In the genomic region with DNA sequence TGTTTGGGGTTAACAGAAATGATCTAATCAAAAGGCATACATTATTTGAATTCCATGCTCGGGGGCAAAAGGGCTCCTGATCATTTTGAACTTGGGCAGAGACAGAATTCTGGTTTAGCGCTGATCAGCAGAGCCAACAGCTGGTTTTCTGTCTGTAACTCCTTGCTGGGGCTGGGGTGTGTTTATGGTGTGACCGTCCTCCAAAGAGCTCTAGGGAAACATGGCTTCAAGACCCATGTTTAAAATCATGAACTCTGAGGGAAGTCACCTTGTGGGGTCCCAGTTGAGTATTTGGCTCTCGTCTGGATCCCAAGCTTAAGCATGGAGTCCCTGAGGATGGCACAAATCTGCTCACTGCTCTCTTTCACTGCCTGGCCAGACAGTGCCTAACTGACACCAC, we compare ENCODE assay signal across 9 mouse cellular contexts.
A peak's percentile ranks its signal among the peaks of the same experiment; 100 is the strongest.
DNase-seq lines count a peak whose midpoint lies in the region; ATAC-seq and TF ChIP-seq lines count a peak whose summit lies in the region.
"Had no signal": no experiment of that assay in that cellular context is flagged by ENCODE, and none has a peak within 500 bp of the region (broad histone marks: within the 10 kb centered on the region; RNA-seq: fewer than 3 reads in every experiment).

No protein-coding gene starts in this region.

- DNase-seq in heart, embryonic 10.5 days (ENCODE audit: low spot score) = no peak
- DNase-seq in heart, postnatal 14 days = no peak
- DNase-seq in kidney, adult 8-10 months = no peak
- no peak for DNase-seq in midbrain, embryonic 14.5 days
- DNase-seq in stomach, postnatal 0 days (ENCODE audit: low spot score) = no peak

- peak overlapping the region; percentile 20 for H3K4me2 ChIP-seq in kidney, embryonic 15.5 days
- H3K4me2 ChIP-seq in midbrain, embryonic 16.5 days (ENCODE audit: low read length) = 0 out of 2 replicates have a peak overlapping the region, but pooled peaks have one; percentile 14
- no peak overlapping the region for H3K4me2 ChIP-seq in midbrain, embryonic 14.5 days (ENCODE audit: low read length)
- no peak overlapping the region for H3K4me2 ChIP-seq in stomach, postnatal 0 days (replicated peaks; ENCODE audit: low read depth)

- H3K9ac ChIP-seq in kidney, embryonic 15.5 days = no peak overlapping the region
- H3K9ac ChIP-seq in midbrain, embryonic 16.5 days (ENCODE audit: low read depth, low read length) = no peak overlapping the region
- no peak overlapping the region for H3K9ac ChIP-seq in midbrain, embryonic 14.5 days (replicated peaks; ENCODE audit: low read length)
- no peak overlapping the region for H3K9ac ChIP-seq in stomach, postnatal 0 days (ENCODE audit: low read length)

- 66% methylated on average over 4 of the region's 4 CpGs for WGBS in heart, embryonic 10.5 days
- WGBS in kidney, embryonic 15.5 days = 54% methylated on average over 4 of the region's 4 CpGs
- 81% methylated on average over 4 of the region's 4 CpGs for WGBS in midbrain, embryonic 16.5 days
- WGBS in midbrain, embryonic 14.5 days = 77% methylated on average over 4 of the region's 4 CpGs
- 54% methylated on average over 4 of the region's 4 CpGs for WGBS in stomach, postnatal 0 days

- H3K27ac ChIP-seq in heart, embryonic 10.5 days = peak overlapping the region; percentile 59
- peak overlapping the region; percentile 69 for H3K27ac ChIP-seq in kidney, embryonic 15.5 days
- no peak overlapping the region for H3K27ac ChIP-seq in midbrain, embryonic 16.5 days (ENCODE audit: low read length)
- H3K27ac ChIP-seq in midbrain, embryonic 14.5 days (replicated peaks; ENCODE audit: low read depth, low read length) = no peak overlapping the region
- H3K27ac ChIP-seq in stomach, postnatal 0 days (replicated peaks) = 0 out of 2 replicates have a peak overlapping the region, but pooled peaks have one; percentile 8

- no peak for TF ChIP-seq CTCF in stomach, postnatal 0 days (IDR thresholded peaks at IDR 0.05; ENCODE audit: low read depth)

- TF ChIP-seq EP300 in stomach, postnatal 0 days (optimal IDR thresholded peaks at IDR 0.05) = no peak

- peaks cover 67% of the 10 kb centered on the region for H3K4me1 ChIP-seq in heart, embryonic 10.5 days
- H3K4me1 ChIP-seq in kidney, embryonic 15.5 days = peaks cover 46% of the 10 kb centered on the region
- peaks cover 8% of the 10 kb centered on the region; the same call in 1 of the 2 replicates for H3K4me1 ChIP-seq in midbrain, embryonic 16.5 days (ENCODE audit: control insufficient read depth, insufficient read depth, low read length)
- H3K4me1 ChIP-seq in midbrain, embryonic 14.5 days (ENCODE audit: control insufficient read depth, insufficient read depth, low read length) = 0 out of 2 replicates have a peak, but pooled peaks cover 3% of the 10 kb centered on the region
- H3K4me1 ChIP-seq in stomach, postnatal 0 days (replicated peaks; ENCODE audit: control insufficient read depth, insufficient read depth) = no peaks in the 10 kb centered on the region

- H3K36me3 ChIP-seq in heart, embryonic 10.5 days = no peaks in the 10 kb centered on the region
- no peaks in the 10 kb centered on the region for H3K36me3 ChIP-seq in kidney, embryonic 15.5 days
- H3K36me3 ChIP-seq in midbrain, embryonic 16.5 days (ENCODE audit: control insufficient read depth, insufficient read depth, low read length) = no peaks in the 10 kb centered on the region
- H3K36me3 ChIP-seq in midbrain, embryonic 14.5 days (ENCODE audit: control insufficient read depth, insufficient read depth, low read length) = no peaks in the 10 kb centered on the region
- H3K36me3 ChIP-seq in stomach, postnatal 0 days (ENCODE audit: control insufficient read depth, insufficient read depth, low read length) = no peaks in the 10 kb centered on the region
- H3K36me3 ChIP-seq: hindbrain, embryonic 10.5 days had no signal

- no peaks in the 10 kb centered on the region for H3K9me3 ChIP-seq in heart, embryonic 10.5 days
- no peaks in the 10 kb centered on the region for H3K9me3 ChIP-seq in kidney, embryonic 15.5 days (replicated peaks)
- H3K9me3 ChIP-seq in midbrain, embryonic 16.5 days (replicated peaks; ENCODE audit: control insufficient read depth, low read length, poor library complexity, severe bottlenecking) = no peaks in the 10 kb centered on the region
- H3K9me3 ChIP-seq in midbrain, embryonic 14.5 days (ENCODE audit: control insufficient read depth, low read length) = no peaks in the 10 kb centered on the region
- H3K9me3 ChIP-seq in stomach, postnatal 0 days (ENCODE audit: control insufficient read depth, low read length) = no peaks in the 10 kb centered on the region
- H3K9me3 ChIP-seq: hindbrain, embryonic 10.5 days had no signal

- ATAC-seq in kidney, embryonic 15.5 days (replicated peaks; ENCODE audit: low FRiP score) = no peak
- ATAC-seq in midbrain, embryonic 16.5 days = no peak
- ATAC-seq in midbrain, embryonic 14.5 days (ENCODE audit: low FRiP score, low TSS enrichment) = no peak
- no peak for ATAC-seq in stomach, postnatal 0 days (ENCODE audit: low FRiP score, low TSS enrichment)
- ATAC-seq: CD4-positive, CD25-positive, alpha-beta regulatory T cell, adult 4 months had no signal

- no peak overlapping the region for H3K4me3 ChIP-seq in heart, embryonic 10.5 days
- no peak overlapping the region for H3K4me3 ChIP-seq in kidney, embryonic 15.5 days (replicated peaks)
- H3K4me3 ChIP-seq in midbrain, embryonic 16.5 days (ENCODE audit: low read depth, low read length) = no peak overlapping the region
- H3K4me3 ChIP-seq in midbrain, embryonic 14.5 days (replicated peaks; ENCODE audit: low read depth, low read length) = no peak overlapping the region
- H3K4me3 ChIP-seq in stomach, postnatal 0 days (ENCODE audit: low read depth, low read length) = no peak overlapping the region
- H3K4me3 ChIP-seq: hindbrain, embryonic 10.5 days had no signal

- no peaks in the 10 kb centered on the region for H3K27me3 ChIP-seq in heart, embryonic 10.5 days (ENCODE audit: insufficient read depth, poor library complexity, severe bottlenecking)
- H3K27me3 ChIP-seq in kidney, embryonic 15.5 days = no peaks in the 10 kb centered on the region
- no peaks in the 10 kb centered on the region for H3K27me3 ChIP-seq in midbrain, embryonic 16.5 days (ENCODE audit: control insufficient read depth, insufficient read depth, low read depth, low read length)
- no peaks in the 10 kb centered on the region for H3K27me3 ChIP-seq in midbrain, embryonic 14.5 days (ENCODE audit: control insufficient read depth, insufficient read depth, low read length)
- H3K27me3 ChIP-seq in stomach, postnatal 0 days (ENCODE audit: control insufficient read depth, insufficient read depth, low read length) = no peaks in the 10 kb centered on the region

- intact Hi-C loops in heart, postnatal 14 days (cut with DNase I) = no loop called here

Comparison
In these comparisons a context has a peak if more than half of its experiments do, and no peak if none do; other contexts are left out.
1. H3K4me2 ChIP-seq: peak in kidney, embryonic 15.5 days (single experiment) and midbrain, embryonic 16.5 days (single experiment); none in midbrain, embryonic 14.5 days (single experiment) and stomach, postnatal 0 days (single experiment).
2. H3K27ac ChIP-seq: peak in heart, embryonic 10.5 days (single experiment), kidney, embryonic 15.5 days (single experiment) and stomach, postnatal 0 days (single experiment); none in midbrain, embryonic 16.5 days (single experiment) and midbrain, embryonic 14.5 days (single experiment).